Mouse (Mus musculus) heart, embryonic 13.5 days (tissue): ENCODE measurements around the gene Mast2. TPM values are rescaled to one million over a fixed set of nuclear protein-coding genes. Genes with fewer than 3 reads are reported as not detected.
A peak's percentile ranks its signal among the peaks of the same experiment; 100 is the strongest.

Source experiments
- ATAC-seq: fragments of 200-750 bp; cut with Nextera tagmentation; 2 replicates; pipeline ENCODE4 v1.8.0; 2017; ENCODE audit warnings: moderate TSS enrichment; ENCODE audit not compliant: insufficient number of reproducible peaks, low FRiP score, low TSS enrichment; ENCODE audit errors: extremely low read depth
- H3K27ac ChIP-seq: fragments of 300-500 bp; sonication (generic); replicated peaks from 2 replicates; pipeline ENCODE4 v1.5.1; 2015; ENCODE audit warnings: moderate library complexity, mild to moderate bottlenecking, inconsistent platforms
- H3K27me3 ChIP-seq: fragments of 300-500 bp; sonication (generic); replicated peaks from 2 replicates; pipeline ENCODE4 v1.6.1; 2015; ENCODE audit warnings: mild to moderate bottlenecking, inconsistent platforms
- H3K36me3 ChIP-seq: fragments of 300-500 bp; sonication (generic); 2 replicates; pipeline ENCODE4 v1.6.1; 2015; ENCODE audit warnings: mild to moderate bottlenecking, inconsistent platforms
- H3K4me1 ChIP-seq: fragments of 300-500 bp; sonication (generic); 2 replicates; pipeline ENCODE4 v1.6.1; 2015; ENCODE audit warnings: inconsistent platforms
- H3K4me2 ChIP-seq: fragments of 300-500 bp; sonication (generic); 2 replicates; pipeline ENCODE4 v1.6.1; 2015; ENCODE audit warnings: inconsistent platforms, mild to moderate bottlenecking, moderate library complexity
- H3K4me3 ChIP-seq: fragments of 300-500 bp; sonication (generic); 2 replicates; pipeline ENCODE4 v1.5.1; 2015; ENCODE audit warnings: moderate library complexity, mild to moderate bottlenecking, inconsistent platforms
- H3K9ac ChIP-seq: fragments of 300-500 bp; sonication (generic); 2 replicates; pipeline ENCODE4 v1.6.1; 2015; ENCODE audit warnings: inconsistent platforms, mild to moderate bottlenecking, moderate library complexity
- H3K9me3 ChIP-seq: fragments of 300-500 bp; sonication (generic); 2 replicates; pipeline ENCODE4 v1.6.1; 2016; ENCODE audit warnings: inconsistent platforms
- WGBS: fragments of 180-500 bp; shearing (Covaris S2); methylation state at CpG from one replicate; pipeline ENCODE4 v1.1.7; 2015; ENCODE audit warnings: mixed read lengths; 5-methylcytosine and 5-hydroxymethylcytosine counted together
- polyA plus RNA-seq: library from polyadenylated mRNA; unstranded; fragments of >200 nt; fragmentation: Nextera tagmentation; extraction: Ambion mirVana; gene quantifications from 2 replicates; pipeline ENCODE4 v1.2.1, GENCODE M21; 2015

Mast2 gene
- polyA plus RNA-seq, 1 experiment from 2014 or later = 12.9 TPM

DNA sequence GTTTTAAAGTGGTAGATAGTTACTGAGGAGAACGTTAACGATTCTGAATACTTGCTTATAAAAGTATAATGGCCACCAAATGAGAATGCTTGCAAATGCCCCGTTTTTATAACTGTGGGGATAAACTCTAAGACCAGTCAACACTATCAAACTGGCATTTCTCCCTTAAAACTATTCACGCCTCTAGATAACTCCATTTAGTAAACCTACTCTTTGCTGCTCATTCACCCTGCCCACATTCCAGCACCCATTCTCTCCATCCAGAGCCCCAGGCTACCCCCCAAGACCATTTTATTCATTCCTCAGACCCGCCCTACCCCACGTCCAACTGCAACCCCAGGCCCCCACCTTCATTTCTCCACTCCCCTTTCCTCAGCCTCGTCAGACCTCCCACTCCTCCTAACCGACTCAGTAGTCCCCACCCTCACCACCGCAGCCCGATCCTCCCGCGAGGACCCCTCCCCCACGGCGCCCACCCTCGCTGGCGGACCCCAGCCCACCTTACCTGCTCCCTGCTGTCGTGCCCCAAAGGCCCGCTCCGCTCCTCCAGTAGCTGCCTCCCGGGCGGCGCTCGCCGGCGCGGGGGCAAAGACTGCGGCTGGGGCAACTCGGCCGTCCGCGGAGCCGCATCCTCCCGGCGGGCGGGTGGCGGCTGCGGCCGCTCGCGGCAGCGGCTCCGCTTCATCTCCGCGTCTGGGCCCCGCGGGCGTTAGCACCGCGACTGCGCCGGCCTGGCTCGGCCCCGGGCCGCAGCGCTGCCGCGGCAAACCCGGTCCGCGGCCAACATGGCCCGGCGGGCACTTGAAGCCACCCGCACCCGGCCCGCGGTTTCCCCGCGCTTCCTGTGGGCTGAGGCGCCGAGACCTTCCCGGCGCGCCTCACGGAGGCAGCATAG, 505 bp downstream of the Mast2 start:
- WGBS = under 1% methylated on average over 68 of the region's 74 CpGs
- peak overlapping the region; percentile 92 for H3K27ac ChIP-seq
- peak overlapping the region; percentile 98 for H3K9ac ChIP-seq
- peaks cover 15% of the 10 kb centered on the region for H3K9me3 ChIP-seq
- H3K4me2 ChIP-seq = peak overlapping the region; percentile 80
- H3K4me1 ChIP-seq = peaks cover 31% of the 10 kb centered on the region
- 0 out of 2 replicates have a peak, but pooled peaks cover under 1% of the 10 kb centered on the region for H3K36me3 ChIP-seq
- peak overlapping the region; percentile 95 for H3K4me3 ChIP-seq
- H3K27me3 ChIP-seq = no peaks in the 10 kb centered on the region
- peak; percentile 60 for ATAC-seq

GRCm38 (mm10) chr4:116461943-116462342, 2.0 kb downstream of the Mast2 start:
- peak overlapping the region; percentile 80 for H3K4me2 ChIP-seq

GRCm38 (mm10) chr4:116451553-116451952, 12.4 kb downstream of the Mast2 start:
- Histone ChIP-seq H3K4me1 (peaks cover 19% of the 10 kb centered on the region), H3K4me2 (no peak overlapping the region), H3K27ac (no peak overlapping the region), H3K4me3 (no peak overlapping the region), H3K9me3 (no peaks in the 10 kb centered on the region), H3K27me3 (no peaks in the 10 kb centered on the region), H3K36me3 (peaks cover 17% of the 10 kb centered on the region), H3K9ac (no peak overlapping the region)
- ATAC-seq = no peak

More at GRCm38 (mm10) chr4:116461943-116462342, 2.0 kb downstream of the Mast2 start:
- Histone ChIP-seq H3K9me3 (no peaks in the 10 kb centered on the region), H3K4me3 (peak overlapping the region; percentile 95), H3K36me3 (0 out of 2 replicates have a peak, but pooled peaks cover 3% of the 10 kb centered on the region), H3K9ac (no peak overlapping the region), H3K27me3 (no peaks in the 10 kb centered on the region), H3K4me1 (peaks cover 31% of the 10 kb centered on the region), H3K27ac (no peak overlapping the region)
- 93% methylated on average over 3 of the region's 3 CpGs for WGBS
- no peak for ATAC-seq

DNA sequence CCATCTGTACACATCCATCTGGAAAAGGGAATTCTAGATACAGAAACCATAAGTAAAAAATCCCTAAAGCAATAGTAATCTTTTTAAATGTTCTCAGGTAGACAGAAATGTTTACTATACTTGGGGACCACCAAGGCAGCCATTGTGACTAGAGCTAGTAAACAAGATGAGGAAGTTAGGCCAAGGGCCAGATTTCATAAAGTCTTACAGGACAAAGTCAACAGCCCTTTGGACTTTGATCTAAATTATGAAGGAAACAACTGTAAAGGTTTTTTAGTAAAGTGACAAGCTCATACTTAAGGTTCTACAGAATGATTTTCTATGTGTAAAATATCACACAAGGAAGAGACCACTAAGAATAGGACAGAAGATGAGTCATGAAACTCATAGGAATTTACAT, 14.0 kb downstream of the Mast2 start:
- peaks cover 10% of the 10 kb centered on the region for H3K4me1 ChIP-seq
- no peak for ATAC-seq
- H3K4me3 ChIP-seq = no peak overlapping the region
- peaks cover 17% of the 10 kb centered on the region for H3K36me3 ChIP-seq
- no peak overlapping the region for H3K27ac ChIP-seq
- H3K9me3 ChIP-seq = no peaks in the 10 kb centered on the region
- H3K4me2 ChIP-seq = no peak overlapping the region
- no peak overlapping the region for H3K9ac ChIP-seq
- H3K27me3 ChIP-seq = no peaks in the 10 kb centered on the region

DNA sequence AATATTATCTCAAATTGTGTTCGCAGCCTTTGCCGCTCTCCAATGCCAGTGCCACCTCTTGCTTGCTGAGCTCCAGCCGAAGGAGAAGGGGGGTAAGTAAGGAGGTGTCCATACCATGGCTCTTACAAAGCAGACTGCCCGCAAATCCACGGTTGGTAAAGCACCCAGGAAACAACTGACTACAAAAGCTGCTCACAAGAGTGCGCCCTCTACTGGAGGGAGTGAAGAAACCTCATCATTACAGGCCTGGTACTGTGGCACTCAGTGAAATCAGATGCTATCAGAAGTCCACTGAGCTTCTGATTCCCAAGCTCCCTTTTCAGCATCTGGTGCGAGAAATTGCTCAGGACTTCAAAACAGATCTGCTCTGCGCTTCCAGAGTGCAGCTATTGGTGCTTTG, 15.3 kb downstream of the Mast2 start:
- no peak overlapping the region for H3K27ac ChIP-seq
- H3K4me3 ChIP-seq = no peak overlapping the region
- no peak overlapping the region for H3K9ac ChIP-seq
- ATAC-seq = no peak
- H3K27me3 ChIP-seq = no peaks in the 10 kb centered on the region
- no peaks in the 10 kb centered on the region for H3K9me3 ChIP-seq
- 39% methylated on average over 8 of the region's 8 CpGs for WGBS
- peak overlapping the region; percentile 42 for H3K4me2 ChIP-seq
- H3K4me1 ChIP-seq = peaks cover 10% of the 10 kb centered on the region
- peaks cover 14% of the 10 kb centered on the region for H3K36me3 ChIP-seq

DNA sequence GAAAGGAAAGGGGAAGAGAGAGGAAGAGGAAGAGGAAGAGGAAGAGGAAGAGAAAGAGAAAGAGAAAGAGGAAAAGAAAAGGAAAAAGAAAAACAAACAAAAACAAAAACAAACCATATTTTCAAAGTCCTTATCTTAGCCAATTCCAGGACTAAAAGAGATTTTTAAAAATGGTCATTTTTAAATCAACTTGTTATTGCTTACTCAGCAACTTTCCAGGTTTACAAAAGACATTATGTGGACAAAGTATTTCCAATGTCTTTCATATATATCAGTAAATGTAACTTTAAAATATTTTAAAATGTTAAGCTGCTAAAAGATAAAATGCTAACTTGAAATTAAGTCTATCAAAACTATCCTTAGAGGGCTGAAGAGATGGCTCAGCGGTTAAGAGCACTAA, 24.6 kb downstream of the Mast2 start:
- Histone ChIP-seq H3K9ac (no peak overlapping the region), H3K4me3 (no peak overlapping the region), H3K36me3 (peaks cover 7% of the 10 kb centered on the region), H3K4me2 (no peak overlapping the region), H3K27me3 (no peaks in the 10 kb centered on the region), H3K4me1 (no peaks in the 10 kb centered on the region), H3K27ac (no peak overlapping the region), H3K9me3 (no peaks in the 10 kb centered on the region)
- no peak for ATAC-seq
- 93% methylated on average over 1 of the region's 1 CpGs for WGBS

DNA sequence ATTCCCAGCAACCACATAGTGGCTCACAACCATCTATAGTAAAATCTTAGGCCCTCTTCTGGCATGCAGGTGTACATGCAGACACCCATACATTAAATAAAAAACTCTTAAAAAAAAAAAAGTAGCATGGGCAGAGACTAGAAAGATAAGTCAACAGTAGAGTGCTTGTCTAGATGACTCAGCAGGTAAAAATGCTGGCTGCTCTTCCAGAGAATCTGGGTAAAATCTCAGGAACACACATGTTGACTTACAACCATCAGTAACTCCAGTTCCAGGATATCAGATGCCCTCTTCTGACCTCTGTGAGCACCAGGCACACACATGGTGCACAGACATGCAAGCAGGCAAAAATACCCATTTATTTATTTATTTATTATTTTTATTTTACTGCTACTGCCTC, 25.4 kb downstream of the Mast2 start:
- H3K27me3 ChIP-seq = no peaks in the 10 kb centered on the region

GRCm38 (mm10) chr4:116435626-116436025, 28.4 kb downstream of the Mast2 start:
- Histone ChIP-seq H3K4me2 (no peak overlapping the region), H3K9ac (no peak overlapping the region), H3K4me3 (no peak overlapping the region), H3K9me3 (no peaks in the 10 kb centered on the region), H3K4me1 (no peaks in the 10 kb centered on the region), H3K36me3 (peaks cover 25% of the 10 kb centered on the region), H3K27me3 (no peaks in the 10 kb centered on the region), H3K27ac (no peak overlapping the region)
- 91% methylated on average over 4 of the region's 4 CpGs for WGBS
- no peak for ATAC-seq

More for the DNA sequence above, 25.4 kb downstream of the Mast2 start:
- no peaks in the 10 kb centered on the region for H3K9me3 ChIP-seq
- ATAC-seq = no peak
- no peak overlapping the region for H3K9ac ChIP-seq
- no peak overlapping the region for H3K27ac ChIP-seq
- H3K4me3 ChIP-seq = no peak overlapping the region
- no peaks in the 10 kb centered on the region for H3K4me1 ChIP-seq
- peaks cover 15% of the 10 kb centered on the region for H3K36me3 ChIP-seq
- H3K4me2 ChIP-seq = no peak overlapping the region

- H3K27me3 ChIP-seq = no peaks in the 10 kb centered on the region
- H3K36me3 ChIP-seq = peaks cover 53% of the 10 kb centered on the region
- no peak overlapping the region for H3K4me3 ChIP-seq
- H3K27ac ChIP-seq = no peak overlapping the region
- peaks cover 11% of the 10 kb centered on the region for H3K4me1 ChIP-seq
- H3K9ac ChIP-seq = no peak overlapping the region
- H3K9me3 ChIP-seq = no peaks in the 10 kb centered on the region
- no peak overlapping the region for H3K4me2 ChIP-seq
- 79% methylated on average over 1 of the region's 1 CpGs for WGBS
- no peak for ATAC-seq
These were observed 41.8 kb downstream of the Mast2 start for GRCm38 (mm10) chr4:116422186-116422585.

- Histone ChIP-seq H3K27ac (no peak overlapping the region), H3K9ac (no peak overlapping the region), H3K4me3 (no peak overlapping the region), H3K27me3 (no peaks in the 10 kb centered on the region), H3K4me2 (no peak overlapping the region), H3K4me1 (peaks cover 11% of the 10 kb centered on the region), H3K9me3 (no peaks in the 10 kb centered on the region), H3K36me3 (peaks cover 53% of the 10 kb centered on the region)
- ATAC-seq = no peak
- 62% methylated on average over 3 of the region's 3 CpGs for WGBS
These were observed 42.8 kb downstream of the Mast2 start for GRCm38 (mm10) chr4:116421170-116421569.

- 18% methylated on average over 1 of the region's 1 CpGs for WGBS
These were observed 51.0 kb downstream of the Mast2 start for GRCm38 (mm10) chr4:116412993-116413392.

DNA sequence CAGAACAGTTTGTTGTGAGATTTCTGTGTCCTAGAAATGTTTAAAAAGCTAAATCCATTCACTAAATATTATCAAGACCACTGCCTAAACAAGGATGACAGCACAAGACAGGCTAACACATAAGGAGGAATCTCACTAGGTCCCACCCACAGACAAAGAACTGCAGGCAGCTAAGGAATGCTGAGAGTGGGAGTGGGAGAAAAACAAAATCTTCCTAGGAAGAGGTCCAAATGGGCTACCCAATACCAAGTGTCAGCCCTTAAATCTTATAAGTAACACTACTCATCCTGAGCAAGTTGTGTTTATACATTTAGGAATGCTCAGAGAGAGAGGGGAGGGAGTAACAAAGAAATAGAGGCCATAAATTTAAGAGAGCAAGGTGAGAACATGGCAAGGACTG, 52.6 kb downstream of the Mast2 start:
- no peak overlapping the region for H3K4me3 ChIP-seq
- H3K27me3 ChIP-seq = no peaks in the 10 kb centered on the region
- H3K4me2 ChIP-seq = no peak overlapping the region
- H3K27ac ChIP-seq = no peak overlapping the region
- H3K9me3 ChIP-seq = no peaks in the 10 kb centered on the region
- no peak for ATAC-seq
- H3K4me1 ChIP-seq = peaks cover 34% of the 10 kb centered on the region
- H3K9ac ChIP-seq = no peak overlapping the region
- no peaks in the 10 kb centered on the region for H3K36me3 ChIP-seq

More at GRCm38 (mm10) chr4:116412993-116413392, 51.0 kb downstream of the Mast2 start:
- no peaks in the 10 kb centered on the region for H3K27me3 ChIP-seq
- H3K4me2 ChIP-seq = no peak overlapping the region
- peaks cover 6% of the 10 kb centered on the region; the same call in 1 of the 2 replicates for H3K36me3 ChIP-seq
- H3K27ac ChIP-seq = peak overlapping the region; percentile 40
- ATAC-seq = no peak
- H3K4me1 ChIP-seq = peaks cover 30% of the 10 kb centered on the region
- no peak overlapping the region for H3K9ac ChIP-seq
- no peaks in the 10 kb centered on the region for H3K9me3 ChIP-seq
- H3K4me3 ChIP-seq = no peak overlapping the region
